Mouse (Mus musculus): ENCODE data around the gene Lag3.

Gene Lag3

DNA sequence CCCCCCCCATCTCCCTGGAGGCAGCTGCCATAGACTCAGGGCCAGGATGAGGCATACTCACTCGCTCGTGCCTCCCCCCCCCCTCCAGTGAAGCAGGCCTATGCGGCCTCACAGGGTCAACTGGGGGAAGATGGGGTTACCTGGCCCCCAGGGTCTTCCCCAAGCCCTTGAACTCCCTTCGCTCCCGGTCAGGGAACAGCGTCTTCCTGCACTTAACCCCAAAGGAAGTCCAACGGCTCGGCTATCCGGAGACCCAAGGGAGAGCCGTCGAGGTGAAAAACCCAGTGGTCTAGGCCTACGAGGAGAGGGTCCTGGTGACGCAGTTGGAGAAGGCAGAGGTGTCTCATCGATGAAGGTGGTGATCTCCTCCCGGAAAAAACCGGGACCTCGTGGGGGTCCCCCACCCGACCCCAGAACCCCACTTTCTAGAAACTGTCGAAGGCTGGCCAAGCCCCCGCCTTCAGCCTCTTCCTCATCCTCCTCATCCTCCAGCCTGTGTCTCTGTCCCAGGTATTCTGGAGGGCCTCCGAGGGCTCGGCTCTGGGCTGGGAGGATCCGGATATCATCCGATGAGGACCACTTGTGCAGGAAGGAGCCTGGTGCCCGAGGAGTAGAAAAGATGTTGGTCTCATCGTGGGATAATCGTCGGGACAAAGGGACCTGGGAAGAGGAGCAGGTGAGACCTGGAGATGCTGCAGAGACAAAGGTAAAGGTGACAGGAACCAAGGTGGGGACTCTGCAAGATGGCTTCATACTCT is 52.8 kb downstream of the Lag3 start:
- no peak for DNase-seq (ENCODE audit: low spot score)

DNA sequence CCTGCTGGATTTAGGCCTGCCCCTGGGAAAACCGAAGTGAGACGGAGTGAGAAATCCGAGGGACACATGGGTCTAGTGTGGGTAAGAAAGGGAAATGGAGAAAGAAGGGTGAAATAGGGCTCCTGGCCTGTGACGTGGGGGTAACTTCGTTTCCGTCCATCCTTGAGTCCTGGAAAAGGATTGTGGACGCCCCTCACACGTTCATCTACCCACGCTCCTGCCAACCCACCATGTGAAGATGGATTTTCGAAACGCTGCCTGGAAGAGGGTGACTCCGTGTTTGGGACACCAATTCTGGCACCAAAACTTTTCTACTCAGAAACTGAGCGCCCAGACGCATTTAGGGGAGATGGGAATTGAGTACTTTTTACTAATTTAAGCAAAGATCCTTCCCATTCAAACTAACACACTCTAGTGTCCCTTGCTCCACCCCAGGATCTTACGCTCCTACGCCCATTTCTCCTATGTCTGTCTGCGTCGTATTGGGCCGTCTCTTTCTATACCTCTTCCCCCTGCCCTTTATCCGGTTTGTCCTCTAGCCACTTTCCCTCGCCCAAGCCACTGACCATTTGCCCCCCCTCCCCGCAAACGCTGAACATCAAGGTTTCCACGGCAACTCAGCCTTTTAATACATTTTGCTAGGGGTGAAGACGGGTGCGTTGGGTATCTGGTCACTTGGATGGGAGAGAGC is 53.5 kb downstream of the Lag3 start:
- peak; percentile 42 for DNase-seq (ENCODE audit: low spot score)

DNA sequence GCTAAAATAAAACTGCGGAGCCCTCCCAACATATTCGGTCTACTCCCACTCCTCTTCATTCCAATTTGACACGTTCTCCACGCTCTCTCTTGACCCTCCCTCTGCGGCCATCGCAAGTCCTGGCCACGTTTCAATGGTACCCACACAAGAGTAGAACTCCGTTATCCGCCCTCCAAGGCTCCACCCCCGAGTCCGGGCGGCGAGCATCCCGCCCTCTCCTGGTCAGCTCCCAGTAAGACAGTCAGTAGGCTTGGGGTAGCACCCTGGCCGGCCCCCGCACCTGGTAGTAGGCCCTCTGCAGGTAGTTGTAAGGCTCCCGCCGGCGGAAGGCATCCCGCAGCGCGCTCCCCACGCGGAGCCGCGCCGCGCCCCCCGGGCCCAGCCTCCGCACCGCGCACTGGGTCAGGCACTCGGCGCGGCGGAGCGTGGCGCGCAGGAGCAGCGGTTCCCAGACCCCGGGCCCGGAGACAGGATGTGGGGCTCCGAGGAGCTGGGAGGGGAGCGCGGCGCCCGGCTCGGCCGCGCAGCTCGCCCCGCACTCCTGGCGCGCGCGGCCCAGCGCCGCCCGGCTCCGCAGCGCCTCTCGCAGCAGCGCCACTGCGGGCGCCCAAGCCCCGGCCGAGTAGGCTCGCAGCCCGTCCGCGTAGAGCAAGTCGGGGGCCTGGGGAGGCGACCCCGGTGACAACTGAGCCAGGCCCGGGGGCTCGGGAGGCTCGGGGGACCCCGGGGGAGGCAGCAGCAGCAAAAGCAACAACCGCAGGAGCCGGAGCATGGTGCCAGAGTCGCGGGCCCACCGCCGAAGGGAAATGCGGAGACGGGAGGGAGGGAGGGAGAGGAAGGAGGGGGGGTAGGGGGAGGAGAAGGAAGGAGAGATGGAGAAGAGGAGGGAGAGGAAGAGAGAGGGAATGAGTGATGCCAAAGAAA is 54.3 kb downstream of the Lag3 start, which contains the start of gene P3h3:
Gene P3h3 (minus strand): TSS at position 837 of the 924 bp plus-strand sequence.
- peak; percentile 86 for DNase-seq (ENCODE audit: low spot score)

GRCm38 (mm10) chr6:124856321-124856720 is 55.2 kb downstream of the Lag3 start:
- DNase-seq (ENCODE audit: low spot score), result no peak

DNA sequence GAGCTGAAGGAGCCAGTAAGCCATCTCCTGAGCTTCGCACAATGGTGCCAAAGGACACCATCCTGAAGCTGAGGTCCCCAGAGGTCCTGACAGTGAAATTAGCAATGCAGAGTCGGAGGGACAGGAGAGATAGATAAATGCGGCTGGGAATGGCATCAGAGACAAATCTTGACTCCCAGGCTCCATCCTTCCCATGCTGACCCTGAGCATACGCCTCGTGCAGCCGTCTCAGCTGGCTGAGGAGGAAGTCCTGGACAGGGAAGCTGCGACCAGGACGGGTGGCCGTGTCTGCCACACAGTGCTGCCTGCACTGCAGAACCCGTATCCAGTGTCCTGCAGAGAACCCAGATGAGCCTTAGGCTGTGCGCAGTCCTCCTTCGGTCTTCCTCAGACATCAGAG is 56.9 kb downstream of the Lag3 start:
- no peak for DNase-seq (ENCODE audit: low spot score)
